ENCODE assay signal across 19 mouse cellular contexts in the genomic region with DNA sequence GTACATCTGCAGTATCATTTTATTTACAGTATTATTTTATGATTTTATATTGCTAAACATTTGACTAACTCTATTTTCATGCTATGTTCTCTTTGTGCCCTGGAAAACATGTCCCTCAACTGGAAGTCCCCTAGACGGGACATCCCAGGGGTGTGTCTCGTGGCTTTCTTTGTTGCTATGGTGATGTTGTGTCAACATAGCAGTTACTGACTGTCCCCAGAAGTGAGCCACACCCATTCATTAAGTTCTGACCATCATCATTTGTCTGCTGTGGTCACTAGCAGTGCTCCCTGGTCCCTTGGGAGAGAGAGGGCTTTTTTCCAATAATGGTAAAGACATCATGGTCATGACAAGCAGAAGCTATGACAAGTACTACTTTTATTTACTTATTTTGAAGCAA.
"Had no signal": no experiment of that assay in that cellular context is flagged by ENCODE, and none has a peak within 500 bp of the region (broad histone marks: within the 10 kb centered on the region; RNA-seq: fewer than 3 reads in every experiment).

No protein-coding gene starts in this region.

- H3K27me3 ChIP-seq: intestine, embryonic 15.5 days; kidney, embryonic 15.5 days; limb, embryonic 12.5 days; limb, embryonic 15.5 days; midbrain, embryonic 13.5 days had no signal

- H3K27ac ChIP-seq: intestine, embryonic 15.5 days; kidney, embryonic 15.5 days; limb, embryonic 12.5 days; limb, embryonic 15.5 days; liver, embryonic 14.5 days; midbrain, embryonic 13.5 days; stomach, postnatal 0 days had no signal

- DNase-seq: kidney, adult 11 months; kidney, adult 8-10 months; kidney, postnatal 14 days; kidney, postnatal 4 days; left cerebral cortex, postnatal 4 days; liver, postnatal 0 days; right cerebral cortex, postnatal 4 days; thymus, adult 2 months; thymus, postnatal 14 days; thymus, postnatal 4 days had no signal

- H3K36me3 ChIP-seq: intestine, embryonic 15.5 days; limb, embryonic 12.5 days; limb, embryonic 15.5 days; midbrain, embryonic 13.5 days had no signal

- H3K4me1 ChIP-seq: intestine, embryonic 15.5 days; kidney, embryonic 15.5 days; limb, embryonic 15.5 days; midbrain, embryonic 13.5 days had no signal

- H3K4me2 ChIP-seq: intestine, embryonic 15.5 days; kidney, embryonic 15.5 days; limb, embryonic 12.5 days; limb, embryonic 15.5 days; liver, embryonic 11.5 days; midbrain, embryonic 13.5 days had no signal

- H3K4me3 ChIP-seq: intestine, embryonic 15.5 days; kidney, embryonic 15.5 days; limb, embryonic 12.5 days; limb, embryonic 15.5 days; midbrain, embryonic 13.5 days had no signal

- ATAC-seq: intestine, embryonic 15.5 days; liver, postnatal 0 days; midbrain, embryonic 13.5 days; midbrain, embryonic 16.5 days had no signal

- H3K9me3 ChIP-seq: intestine, embryonic 15.5 days; kidney, embryonic 15.5 days; limb, embryonic 12.5 days; limb, embryonic 15.5 days; midbrain, embryonic 13.5 days had no signal

- H3K9ac ChIP-seq: intestine, embryonic 15.5 days; kidney, embryonic 15.5 days; limb, embryonic 12.5 days; limb, embryonic 15.5 days; liver, embryonic 14.5 days; liver, postnatal 0 days; midbrain, embryonic 13.5 days had no signal
